Mouse (Mus musculus) heart, embryonic 15.5 days (tissue): ENCODE data around the gene Morc1. TPM values are rescaled to one million over a fixed set of nuclear protein-coding genes. Genes with fewer than 3 reads are reported as not detected.

Experiments used
- ATAC-seq: fragments of 200-750 bp; cut with Nextera tagmentation; replicated peaks from 2 replicates; pipeline ENCODE4 v1.8.0; 2017; ENCODE audit warnings: low read depth, moderate TSS enrichment; ENCODE audit not compliant: insufficient number of reproducible peaks, insufficient read depth, low FRiP score
- H3K27ac ChIP-seq: fragments of 300-500 bp; sonication (generic); 2 replicates; pipeline ENCODE4 v1.5.1; 2015; ENCODE audit warnings: mild to moderate bottlenecking, inconsistent platforms
- H3K27me3 ChIP-seq: fragments of 300-500 bp; sonication (generic); 2 replicates; pipeline ENCODE4 v1.6.1; 2015; ENCODE audit warnings: inconsistent platforms
- H3K36me3 ChIP-seq: fragments of 300-500 bp; sonication (generic); 2 replicates; pipeline ENCODE4 v1.6.1; 2015; ENCODE audit warnings: mild to moderate bottlenecking, inconsistent platforms
- H3K4me1 ChIP-seq: fragments of 300-500 bp; sonication (generic); replicated peaks from 2 replicates; pipeline ENCODE4 v1.6.1; 2015; ENCODE audit warnings: inconsistent platforms
- H3K4me2 ChIP-seq: fragments of 300-500 bp; sonication (generic); 2 replicates; pipeline ENCODE4 v1.6.1; 2015; ENCODE audit warnings: inconsistent platforms, mild to moderate bottlenecking, moderate library complexity
- H3K4me3 ChIP-seq: fragments of 300-500 bp; sonication (generic); 2 replicates; pipeline ENCODE4 v1.5.1; 2015; ENCODE audit warnings: mild to moderate bottlenecking, inconsistent platforms
- H3K9ac ChIP-seq: fragments of 300-500 bp; sonication (generic); 2 replicates; pipeline ENCODE4 v1.6.1; 2015; ENCODE audit warnings: mild to moderate bottlenecking, inconsistent platforms
- H3K9me3 ChIP-seq: fragments of 300-500 bp; sonication (generic); replicated peaks from 2 replicates; pipeline ENCODE4 v1.6.1; 2016; ENCODE audit warnings: inconsistent platforms
- WGBS: fragments of 180-500 bp; shearing (Covaris S2); methylation state at CpG from one replicate; pipeline ENCODE4 v1.1.7; 2015; ENCODE audit warnings: mixed read lengths; 5-methylcytosine and 5-hydroxymethylcytosine counted together
- polyA plus RNA-seq: library from polyadenylated mRNA; unstranded; fragments of >200 nt; fragmentation: Nextera tagmentation; extraction: Ambion mirVana; gene quantifications from 2 replicates; pipeline ENCODE4 v1.2.1, GENCODE M21; 2015

The Morc1 gene
- polyA plus RNA-seq, 1 experiment from 2014 or later: 0.04 TPM

GRCm38 (mm10) chr16:48630466-48630865, 199.4 kb downstream of the Morc1 start:
- Histone ChIP-seq H3K4me2 (no peak overlapping the region), H3K9me3 (no peaks in the 10 kb centered on the region), H3K4me3 (no peak overlapping the region), H3K9ac (no peak overlapping the region), H3K4me1 (no peaks in the 10 kb centered on the region), H3K27me3 (no peaks in the 10 kb centered on the region), H3K27ac (no peak overlapping the region), H3K36me3 (no peaks in the 10 kb centered on the region)
- 22% methylated on average over 8 of the region's 8 CpGs for WGBS
- no peak for ATAC-seq

GRCm38 (mm10) chr16:48632351-48632750, 201.3 kb downstream of the Morc1 start:
- no peaks in the 10 kb centered on the region for H3K9me3 ChIP-seq
- H3K27me3 ChIP-seq: no peaks in the 10 kb centered on the region
- no peaks in the 10 kb centered on the region for H3K36me3 ChIP-seq
- WGBS: 76% methylated on average over 6 of the region's 6 CpGs
- H3K4me3 ChIP-seq: no peak overlapping the region
- ATAC-seq: no peak
- H3K9ac ChIP-seq: no peak overlapping the region
- H3K4me1 ChIP-seq: no peaks in the 10 kb centered on the region
- no peak overlapping the region for H3K4me2 ChIP-seq
- no peak overlapping the region for H3K27ac ChIP-seq

- ATAC-seq: no peak
- H3K36me3 ChIP-seq: no peaks in the 10 kb centered on the region
Measured at GRCm38 (mm10) chr16:48646246-48646645, 215.2 kb downstream of the Morc1 start.

GRCm38 (mm10) chr16:48671696-48672095, 240.7 kb downstream of the Morc1 start:
- Histone ChIP-seq H3K27me3 (no peaks in the 10 kb centered on the region), H3K36me3 (no peaks in the 10 kb centered on the region), H3K27ac (no peak overlapping the region), H3K4me2 (no peak overlapping the region), H3K4me3 (no peak overlapping the region), H3K9me3 (no peaks in the 10 kb centered on the region), H3K9ac (no peak overlapping the region), H3K4me1 (peaks cover 4% of the 10 kb centered on the region)
- 38% methylated on average over 5 of the region's 5 CpGs for WGBS
- no peak for ATAC-seq

More at GRCm38 (mm10) chr16:48646246-48646645, 215.2 kb downstream of the Morc1 start:
- Histone ChIP-seq H3K4me1 (no peaks in the 10 kb centered on the region), H3K9me3 (no peaks in the 10 kb centered on the region), H3K9ac (no peak overlapping the region), H3K4me3 (no peak overlapping the region), H3K27ac (no peak overlapping the region), H3K27me3 (no peaks in the 10 kb centered on the region), H3K4me2 (no peak overlapping the region)
- 66% methylated on average over 2 of the region's 2 CpGs for WGBS

GRCm38 (mm10) chr16:48672664-48673063, 241.6 kb downstream of the Morc1 start:
- Histone ChIP-seq H3K9ac (no peak overlapping the region), H3K9me3 (no peaks in the 10 kb centered on the region), H3K27ac (no peak overlapping the region), H3K4me1 (peaks cover 4% of the 10 kb centered on the region), H3K27me3 (no peaks in the 10 kb centered on the region), H3K36me3 (no peaks in the 10 kb centered on the region), H3K4me3 (no peak overlapping the region), H3K4me2 (no peak overlapping the region)
- ATAC-seq: no peak
- 82% methylated on average over 3 of the region's 3 CpGs for WGBS

- no peak overlapping the region; the same call in 1 of the 2 replicates for H3K4me2 ChIP-seq
- H3K4me1 ChIP-seq: peaks cover 4% of the 10 kb centered on the region
- H3K9me3 ChIP-seq: no peaks in the 10 kb centered on the region
- no peak overlapping the region for H3K4me3 ChIP-seq
- no peak overlapping the region for H3K27ac ChIP-seq
- no peaks in the 10 kb centered on the region for H3K27me3 ChIP-seq
- ATAC-seq: no peak; the same call in 1 of the 2 replicates
- no peak overlapping the region for H3K9ac ChIP-seq
- WGBS: 12% methylated on average over 10 of the region's 10 CpGs
- no peaks in the 10 kb centered on the region for H3K36me3 ChIP-seq
Measured at GRCm38 (mm10) chr16:48675607-48676006, 244.6 kb downstream of the Morc1 start.

GRCm38 (mm10) chr16:48676205-48676604, 245.2 kb downstream of the Morc1 start:
- Histone ChIP-seq H3K4me3 (no peak overlapping the region), H3K9me3 (no peaks in the 10 kb centered on the region), H3K4me1 (peaks cover 4% of the 10 kb centered on the region), H3K36me3 (no peaks in the 10 kb centered on the region), H3K27ac (no peak overlapping the region), H3K4me2 (no peak overlapping the region), H3K9ac (no peak overlapping the region), H3K27me3 (no peaks in the 10 kb centered on the region)
- no peak for ATAC-seq
- 55% methylated on average over 2 of the region's 2 CpGs for WGBS

GRCm38 (mm10) chr16:48677381-48677780, 246.3 kb downstream of the Morc1 start:
- no peak overlapping the region for H3K9ac ChIP-seq
- H3K4me1 ChIP-seq: no peaks in the 10 kb centered on the region
- no peak for ATAC-seq
- no peak overlapping the region for H3K4me3 ChIP-seq
- H3K36me3 ChIP-seq: no peaks in the 10 kb centered on the region
- H3K9me3 ChIP-seq: no peaks in the 10 kb centered on the region
- no peaks in the 10 kb centered on the region for H3K27me3 ChIP-seq
- no peak overlapping the region for H3K27ac ChIP-seq
- H3K4me2 ChIP-seq: no peak overlapping the region
- 84% methylated on average over 5 of the region's 5 CpGs for WGBS

GRCm38 (mm10) chr16:48678029-48678428, 247.0 kb downstream of the Morc1 start:
- H3K27me3 ChIP-seq: no peaks in the 10 kb centered on the region
- H3K4me3 ChIP-seq: no peak overlapping the region
- no peak overlapping the region for H3K9ac ChIP-seq
- no peak for ATAC-seq
- WGBS: 63% methylated on average over 1 of the region's 1 CpGs
- H3K9me3 ChIP-seq: no peaks in the 10 kb centered on the region
- no peaks in the 10 kb centered on the region for H3K4me1 ChIP-seq
- no peak overlapping the region for H3K27ac ChIP-seq
- H3K4me2 ChIP-seq: no peak overlapping the region
- H3K36me3 ChIP-seq: no peaks in the 10 kb centered on the region

Other genes starting within 250 kb of the Morc1 start
- gene Dppa4, start 147.5 kb upstream of the Morc1 start, polyA plus RNA-seq: not detected in 2 replicates
- not detected in 2 replicates for gene Dppa2, start 127.3 kb upstream of the Morc1 start, polyA plus RNA-seq
- gene Gm5485, start 18.8 kb upstream of the Morc1 start, polyA plus RNA-seq: not detected in 2 replicates